Mouse (Mus musculus): ENCODE measurements around the gene Pdss2. TPM values are rescaled to one million over a fixed set of nuclear protein-coding genes. Genes with fewer than 3 reads are reported as not detected.

The Pdss2 gene
- total and polyA plus RNA-seq, 3 experiments = 2.8 to 10.8 (median 5.9) TPM

DNA sequence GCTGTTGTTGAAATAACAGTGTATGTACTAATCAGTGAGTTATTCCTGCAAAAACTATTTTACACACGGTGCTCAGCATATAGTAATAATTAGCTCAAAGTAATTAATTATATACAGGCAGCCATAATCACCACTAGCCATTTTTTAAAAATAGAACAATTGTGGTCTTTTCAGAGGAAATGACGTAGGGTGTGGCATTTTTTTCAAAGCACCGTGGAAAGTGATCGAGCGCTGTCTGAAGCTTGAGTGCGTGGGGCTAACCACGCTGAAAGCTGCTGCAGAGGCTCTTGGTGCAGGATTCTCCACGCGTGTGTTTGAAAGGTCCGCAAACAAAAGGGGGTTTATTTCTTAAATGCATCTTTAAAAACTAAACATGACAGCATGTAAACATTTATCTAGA lies 118.5 kb downstream of the Pdss2 start:
- Histone ChIP-seq H3K9me3 (replicated peaks) (no peaks in the 10 kb centered on the region), H3K36me3 (replicated peaks) (no peaks in the 10 kb centered on the region), H3K4me3 (ENCODE audit: low read depth, low read length) (no peak overlapping the region), H3K27me3 (ENCODE audit: insufficient read depth, low read length) (no peaks in the 10 kb centered on the region), H3K4me1 (ENCODE audit: insufficient read depth, low read depth, low read length) (no peaks in the 10 kb centered on the region)
- DNase-seq (ENCODE audit: low spot score) (no peak), ATAC-seq (ENCODE audit: extremely low read depth, insufficient number of reproducible peaks, low FRiP score, poor library complexity, severe bottlenecking) (no peak)
- no peak for TF ChIP-seq POLR2AphosphoS5 (IDR thresholded peaks at IDR 0.05; ENCODE audit: insufficient replicate concordance, low read depth, low read length)
- no peak for TF ChIP-seq GATA1 (IDR thresholded peaks at IDR 0.05; ENCODE audit: borderline replicate concordance, low read length)

- H3K9me3 ChIP-seq (replicated peaks) = no peaks in the 10 kb centered on the region
- TF ChIP-seq TAL1 (conservative IDR thresholded peaks at IDR 0.05; ENCODE audit: low read depth, low read length) (no peak), CTCF (IDR thresholded peaks at IDR 0.05; ENCODE audit: low read depth, low read length) (no peak), POLR2AphosphoS5 (IDR thresholded peaks at IDR 0.05; ENCODE audit: insufficient replicate concordance, low read depth, low read length) (no peak), GATA1 (IDR thresholded peaks at IDR 0.05; ENCODE audit: borderline replicate concordance, low read length) (no peak), GATA2 (IDR thresholded peaks at IDR 0.05; ENCODE audit: borderline replicate concordance, low read depth, low read length) (no peak)
- no peak for DNase-seq (ENCODE audit: low spot score)
- ATAC-seq (ENCODE audit: extremely low read depth, insufficient number of reproducible peaks, low FRiP score, poor library complexity, severe bottlenecking) = no peak
- no peaks in the 10 kb centered on the region for H3K4me1 ChIP-seq (ENCODE audit: insufficient read depth, low read depth, low read length)
- H3K36me3 ChIP-seq (replicated peaks) = peaks cover 8% of the 10 kb centered on the region
- no peaks in the 10 kb centered on the region for H3K27me3 ChIP-seq (ENCODE audit: insufficient read depth, low read length)
- H3K4me3 ChIP-seq (ENCODE audit: low read depth, low read length) = no peak overlapping the region
Observed at GRCm38 (mm10) chr10:43349718-43350117, 128.4 kb downstream of the Pdss2 start.

DNA sequence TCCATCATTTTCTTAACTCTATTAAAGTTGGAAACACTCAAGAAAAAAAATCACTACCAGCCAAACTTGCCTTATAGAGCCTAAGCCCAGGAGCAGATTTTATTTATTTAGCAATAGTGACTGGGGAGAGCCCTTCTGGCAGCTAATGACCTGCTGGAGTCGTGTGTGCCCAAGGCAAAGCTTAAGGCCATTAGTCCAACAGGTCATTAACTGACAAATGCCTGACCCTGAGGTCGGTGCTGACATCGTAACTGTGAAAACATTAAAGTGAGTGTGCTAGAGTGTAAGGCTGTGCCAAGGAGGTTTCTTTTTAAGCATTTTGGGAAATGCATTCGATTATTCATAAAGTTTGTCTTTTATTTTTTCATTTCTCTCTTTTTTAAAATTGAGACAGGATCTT lies 136.6 kb downstream of the Pdss2 start:
- TF ChIP-seq POLR2AphosphoS5 (IDR thresholded peaks at IDR 0.05; ENCODE audit: insufficient replicate concordance, low read depth, low read length) = no peak
- peaks cover 4% of the 10 kb centered on the region for H3K36me3 ChIP-seq (replicated peaks)
- ATAC-seq (ENCODE audit: extremely low read depth, insufficient number of reproducible peaks, low FRiP score, poor library complexity, severe bottlenecking) (no peak), DNase-seq (ENCODE audit: low spot score) (no peak)
- H3K4me3 ChIP-seq (ENCODE audit: low read depth, low read length) = no peak overlapping the region
- no peaks in the 10 kb centered on the region for H3K4me1 ChIP-seq (ENCODE audit: insufficient read depth, low read depth, low read length)
- no peaks in the 10 kb centered on the region for H3K9me3 ChIP-seq (replicated peaks)
- H3K27me3 ChIP-seq (ENCODE audit: insufficient read depth, low read length) = no peaks in the 10 kb centered on the region

- no peak overlapping the region for H3K4me3 ChIP-seq (ENCODE audit: low read depth, low read length)
- H3K4me1 ChIP-seq (ENCODE audit: insufficient read depth, low read depth, low read length) = no peaks in the 10 kb centered on the region
- H3K36me3 ChIP-seq (replicated peaks) = peaks cover 16% of the 10 kb centered on the region
- no peak for ATAC-seq (ENCODE audit: extremely low read depth, insufficient number of reproducible peaks, low FRiP score, poor library complexity, severe bottlenecking)
- H3K27me3 ChIP-seq (ENCODE audit: insufficient read depth, low read length) = no peaks in the 10 kb centered on the region
- no peak for TF ChIP-seq POLR2AphosphoS5 (IDR thresholded peaks at IDR 0.05; ENCODE audit: insufficient replicate concordance, low read depth, low read length)
- TF ChIP-seq CTCF (IDR thresholded peaks at IDR 0.05; ENCODE audit: low read depth, low read length) = no peak
- TF ChIP-seq GATA1 (IDR thresholded peaks at IDR 0.05; ENCODE audit: borderline replicate concordance, low read length) = no peak
- TF ChIP-seq TAL1 (conservative IDR thresholded peaks at IDR 0.05; ENCODE audit: low read depth, low read length) = no peak
- TF ChIP-seq GATA2 (IDR thresholded peaks at IDR 0.05; ENCODE audit: borderline replicate concordance, low read depth, low read length) = no peak
- H3K9me3 ChIP-seq (replicated peaks) = no peaks in the 10 kb centered on the region
- no peak for DNase-seq (ENCODE audit: low spot score)
Observed at GRCm38 (mm10) chr10:43362947-43363346, 141.7 kb downstream of the Pdss2 start.

- Histone ChIP-seq H3K27me3 (ENCODE audit: insufficient read depth, low read length) (no peaks in the 10 kb centered on the region), H3K9me3 (replicated peaks) (no peaks in the 10 kb centered on the region), H3K4me1 (ENCODE audit: insufficient read depth, low read depth, low read length) (no peaks in the 10 kb centered on the region), H3K4me3 (ENCODE audit: low read depth, low read length) (no peak overlapping the region), H3K36me3 (replicated peaks) (peaks cover 16% of the 10 kb centered on the region)
- TF ChIP-seq TAL1 (conservative IDR thresholded peaks at IDR 0.05; ENCODE audit: low read depth, low read length) = no peak
- no peak for TF ChIP-seq CTCF (IDR thresholded peaks at IDR 0.05; ENCODE audit: low read depth, low read length)
- no peak for TF ChIP-seq GATA2 (IDR thresholded peaks at IDR 0.05; ENCODE audit: borderline replicate concordance, low read depth, low read length)
- TF ChIP-seq GATA1 (IDR thresholded peaks at IDR 0.05; ENCODE audit: borderline replicate concordance, low read length) = no peak
- TF ChIP-seq POLR2AphosphoS5 (IDR thresholded peaks at IDR 0.05; ENCODE audit: insufficient replicate concordance, low read depth, low read length) = no peak
- ATAC-seq (ENCODE audit: extremely low read depth, insufficient number of reproducible peaks, low FRiP score, poor library complexity, severe bottlenecking) = no peak
- DNase-seq (ENCODE audit: low spot score) = no peak
Observed at GRCm38 (mm10) chr10:43363431-43363851, 142.2 kb downstream of the Pdss2 start.

DNA sequence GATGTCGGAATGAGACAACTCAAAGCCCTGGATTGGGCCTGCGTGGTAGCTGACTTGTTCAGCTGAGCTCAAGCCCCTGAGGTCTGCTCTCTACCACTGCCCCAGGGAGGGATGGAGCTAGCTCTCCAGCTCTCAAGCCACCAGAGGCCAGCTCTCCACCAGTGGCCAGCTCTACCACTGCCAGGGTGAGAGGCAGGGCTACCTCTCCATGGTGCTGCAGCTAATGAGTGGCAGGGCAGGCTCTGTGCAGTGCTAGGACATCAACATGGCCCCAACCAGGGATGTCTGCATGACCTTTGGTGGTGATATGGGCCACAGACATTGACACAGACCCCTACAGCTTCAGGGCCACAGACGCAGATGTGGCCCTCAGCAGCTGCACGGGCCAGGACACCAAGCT lies 144.6 kb downstream of the Pdss2 start:
- no peak for ATAC-seq (ENCODE audit: extremely low read depth, insufficient number of reproducible peaks, low FRiP score, poor library complexity, severe bottlenecking)
- no peaks in the 10 kb centered on the region for H3K4me1 ChIP-seq (ENCODE audit: insufficient read depth, low read depth, low read length)

GRCm38 (mm10) chr10:43368611-43369010 lies 147.3 kb downstream of the Pdss2 start:
- Histone ChIP-seq H3K4me1 (ENCODE audit: insufficient read depth, low read depth, low read length) (no peaks in the 10 kb centered on the region), H3K36me3 (replicated peaks) (peaks cover 18% of the 10 kb centered on the region), H3K9me3 (replicated peaks) (no peaks in the 10 kb centered on the region), H3K27me3 (ENCODE audit: insufficient read depth, low read length) (no peaks in the 10 kb centered on the region), H3K4me3 (ENCODE audit: low read depth, low read length) (no peak overlapping the region)
- no peak for TF ChIP-seq GATA2 (IDR thresholded peaks at IDR 0.05; ENCODE audit: borderline replicate concordance, low read depth, low read length)
- TF ChIP-seq TAL1 (conservative IDR thresholded peaks at IDR 0.05; ENCODE audit: low read depth, low read length) = no peak
- TF ChIP-seq POLR2AphosphoS5 (IDR thresholded peaks at IDR 0.05; ENCODE audit: insufficient replicate concordance, low read depth, low read length) = no peak
- TF ChIP-seq GATA1 (IDR thresholded peaks at IDR 0.05; ENCODE audit: borderline replicate concordance, low read length) = no peak
- DNase-seq (ENCODE audit: low spot score) (no peak), ATAC-seq (ENCODE audit: extremely low read depth, insufficient number of reproducible peaks, low FRiP score, poor library complexity, severe bottlenecking) (no peak)

More for the DNA sequence above, 144.6 kb downstream of the Pdss2 start:
- Histone ChIP-seq H3K9me3 (replicated peaks) (no peaks in the 10 kb centered on the region), H3K27me3 (ENCODE audit: insufficient read depth, low read length) (no peaks in the 10 kb centered on the region), H3K36me3 (replicated peaks) (peaks cover 16% of the 10 kb centered on the region), H3K4me3 (ENCODE audit: low read depth, low read length) (no peak overlapping the region)
- no peak for DNase-seq (ENCODE audit: low spot score)
- TF ChIP-seq TAL1 (conservative IDR thresholded peaks at IDR 0.05; ENCODE audit: low read depth, low read length) (no peak), GATA2 (IDR thresholded peaks at IDR 0.05; ENCODE audit: borderline replicate concordance, low read depth, low read length) (no peak), CTCF (IDR thresholded peaks at IDR 0.05; ENCODE audit: low read depth, low read length) (no peak), GATA1 (IDR thresholded peaks at IDR 0.05; ENCODE audit: borderline replicate concordance, low read length) (no peak), POLR2AphosphoS5 (IDR thresholded peaks at IDR 0.05; ENCODE audit: insufficient replicate concordance, low read depth, low read length) (no peak)
